Mouse (Mus musculus): Measurements from ENCODE around the gene Tshz2.

Gene Tshz2

DNA sequence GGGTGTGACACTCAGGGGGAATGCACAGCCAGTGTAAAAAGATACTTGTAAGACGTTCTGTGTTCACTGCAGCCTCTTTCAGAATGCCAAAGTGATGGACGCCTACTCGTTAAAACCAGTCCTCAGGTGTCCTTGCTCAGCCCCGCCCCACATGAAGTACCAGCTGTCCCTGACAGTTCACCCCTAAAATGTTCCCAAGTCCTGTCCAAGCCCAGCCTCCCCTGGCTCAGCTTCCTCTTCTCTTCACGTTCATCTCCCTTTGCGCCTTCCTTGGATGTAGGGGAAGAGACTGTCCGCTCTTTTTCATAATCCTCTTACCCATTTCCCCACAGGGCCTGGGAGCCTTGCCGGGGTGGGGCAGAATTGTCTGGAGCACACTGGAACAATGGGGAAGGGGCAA is 374.0 kb downstream of the Tshz2 start:
- DNase-seq (ENCODE audit: low read depth, low spot score), result no peak

DNA sequence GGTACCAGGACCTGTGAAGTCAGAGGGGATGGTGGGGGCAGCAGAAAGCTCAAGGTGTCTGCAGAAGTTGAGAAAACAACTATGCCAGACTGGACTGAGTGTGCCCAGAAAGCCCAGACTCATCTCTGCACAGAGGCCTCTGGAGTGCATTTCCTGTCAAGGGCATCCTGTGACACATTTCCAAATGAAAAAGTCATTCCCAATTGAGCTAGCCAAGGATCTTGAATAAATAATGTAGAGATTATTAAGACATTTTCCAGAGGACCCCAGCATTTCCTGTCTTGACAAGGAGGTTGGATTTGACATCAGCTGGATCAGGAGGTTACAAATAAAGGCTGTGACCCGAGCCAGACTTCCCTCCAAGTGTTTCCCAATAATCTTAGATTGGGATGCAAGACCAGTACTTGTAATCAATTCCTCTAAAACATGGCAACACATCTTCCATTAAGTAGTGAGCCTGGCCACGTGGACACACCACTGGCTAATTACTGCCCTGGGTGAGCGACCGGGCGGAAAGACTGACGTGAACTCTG is 374.7 kb downstream of the Tshz2 start:
- no peak for DNase-seq (ENCODE audit: low read depth, low spot score)

DNA sequence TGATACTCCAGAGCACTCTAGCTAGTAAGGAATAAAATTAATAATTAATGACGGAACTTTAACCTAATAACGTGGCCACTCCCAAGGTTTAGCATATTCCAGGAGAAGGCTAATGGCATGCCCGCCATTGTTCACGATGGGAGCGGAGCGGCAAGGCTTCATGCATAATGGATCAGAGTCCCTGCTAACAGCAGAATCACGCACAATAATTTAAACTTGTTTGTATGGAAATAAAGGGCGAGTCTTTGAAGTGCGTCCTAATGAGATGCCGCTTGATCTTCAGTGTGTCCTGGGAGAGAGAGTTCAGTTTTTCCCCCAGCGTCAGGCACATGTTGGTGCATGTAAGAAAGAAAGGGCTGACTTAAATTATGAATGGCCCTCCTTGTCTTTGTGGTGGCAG is 376.9 kb downstream of the Tshz2 start:
- no peak for DNase-seq (ENCODE audit: low read depth, low spot score)

DNA sequence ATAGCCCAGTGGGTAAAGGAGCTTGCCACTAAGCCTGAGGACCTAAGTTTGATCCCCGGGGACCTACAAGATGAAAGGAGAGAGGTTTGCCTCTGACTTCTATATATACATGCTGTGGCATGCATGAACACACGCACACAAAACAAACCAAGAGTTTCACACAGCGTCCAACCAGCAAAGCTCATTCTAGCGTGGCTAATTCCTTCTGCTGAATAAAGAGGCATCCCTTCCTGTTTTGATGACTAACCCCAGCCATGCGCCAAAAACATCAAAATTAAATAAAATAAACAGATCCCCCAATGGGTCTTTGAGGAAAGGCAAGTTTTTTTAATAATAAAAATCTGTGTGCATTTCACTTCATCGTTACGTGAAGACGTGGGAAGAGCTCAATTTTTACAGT is 379.0 kb downstream of the Tshz2 start:
- DNase-seq (ENCODE audit: low read depth, low spot score), result no peak

DNA sequence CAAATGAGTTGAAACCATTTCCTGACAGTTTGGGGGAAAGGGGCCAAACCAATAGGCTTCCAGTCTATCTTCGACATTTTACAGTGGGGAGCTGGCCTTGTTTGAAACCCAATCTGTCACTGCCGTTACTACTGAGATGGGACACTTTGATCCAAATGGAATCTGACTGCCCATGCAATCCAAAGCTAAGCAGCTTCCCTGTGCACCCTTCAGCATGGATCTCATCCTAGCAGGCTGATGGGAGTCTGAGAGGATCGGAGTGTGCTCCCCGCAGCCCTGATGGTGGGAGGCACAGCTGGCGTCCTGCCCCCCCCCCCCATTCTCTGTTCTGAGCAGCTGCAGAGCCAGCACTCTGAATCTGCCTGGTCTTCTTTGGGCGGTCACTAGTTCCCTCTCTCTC is 384.5 kb downstream of the Tshz2 start:
- no peak for DNase-seq (ENCODE audit: low read depth, low spot score)

DNA sequence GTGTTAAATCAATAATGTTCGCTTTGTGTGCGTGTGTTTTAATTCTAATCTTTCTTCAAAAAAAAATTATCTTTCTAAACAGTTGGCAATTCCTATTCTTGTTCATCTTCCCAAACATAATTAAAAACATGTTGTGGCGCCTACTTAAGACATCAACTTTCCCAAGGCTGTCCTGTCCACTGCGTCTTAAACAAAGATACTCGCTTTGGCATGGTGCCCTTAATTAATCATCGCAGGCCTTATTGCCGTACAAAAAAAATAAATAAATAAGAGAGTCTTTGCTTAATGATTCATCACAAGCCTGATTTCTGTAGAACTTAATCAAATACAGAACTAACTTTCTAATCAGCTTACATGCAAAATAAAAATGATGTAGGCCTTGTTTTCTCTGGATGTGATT is 385.1 kb downstream of the Tshz2 start:
- DNase-seq (ENCODE audit: low read depth, low spot score), result no peak

DNA sequence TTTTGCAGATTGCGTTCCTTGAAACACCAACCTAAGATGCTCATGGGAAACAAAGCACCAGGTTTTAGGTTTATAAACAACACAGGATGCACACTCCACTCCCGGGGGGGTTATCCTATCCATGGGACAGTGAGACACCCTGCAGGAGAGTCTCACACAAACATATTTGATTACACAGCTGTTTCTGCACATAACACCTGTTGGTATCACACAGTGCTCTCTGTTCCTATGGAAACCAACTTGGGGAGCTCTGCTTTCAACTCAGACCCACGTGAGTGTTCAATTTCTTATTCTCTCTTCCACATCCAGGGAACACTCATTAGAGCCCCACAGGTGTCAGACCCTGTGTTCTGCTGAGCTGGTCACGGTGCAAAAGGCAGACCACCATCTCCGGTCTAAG is 390.1 kb downstream of the Tshz2 start:
- no peak for DNase-seq (ENCODE audit: low read depth, low spot score)

DNA sequence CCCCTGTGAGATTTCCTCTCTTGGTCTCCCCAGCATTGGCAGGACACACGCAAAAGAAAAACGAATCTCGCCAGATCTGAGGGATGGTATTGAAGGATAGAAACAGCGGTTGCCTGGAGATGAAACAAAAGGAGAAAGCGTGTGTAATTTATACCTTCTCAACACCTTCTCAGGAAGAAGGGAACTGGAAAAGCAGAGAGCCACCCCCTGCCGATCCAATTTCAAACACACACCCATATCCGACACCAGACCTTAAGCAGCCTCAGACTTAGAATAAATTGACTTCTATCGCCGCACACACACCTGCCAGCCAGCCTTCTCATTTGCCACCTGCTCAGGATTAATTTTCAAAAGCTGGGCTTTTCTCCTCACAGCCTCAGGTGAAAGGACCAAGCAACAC is 390.9 kb downstream of the Tshz2 start:
- no peak for DNase-seq (ENCODE audit: low read depth, low spot score)

DNA sequence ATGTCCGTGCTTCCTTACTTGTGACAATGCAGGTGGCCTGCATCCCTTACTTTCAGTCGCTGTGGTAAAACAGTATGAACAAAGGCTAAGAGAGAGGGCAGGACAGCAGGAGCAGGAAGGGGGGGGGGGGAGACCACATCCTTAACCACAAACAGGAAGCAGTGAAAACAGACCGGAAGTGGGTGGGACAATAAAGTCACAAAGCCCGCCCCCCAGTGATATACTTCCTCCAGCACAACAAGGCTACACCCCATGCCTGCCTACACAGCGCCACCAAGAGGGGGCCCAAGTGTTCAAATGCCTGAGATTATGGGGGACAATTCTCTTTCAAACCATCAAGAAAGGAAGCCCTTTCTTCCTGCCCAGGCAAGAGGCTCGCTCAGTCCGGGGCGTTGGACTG is 392.1 kb downstream of the Tshz2 start:
- peak; percentile 7 for DNase-seq (ENCODE audit: low read depth, low spot score)

DNA sequence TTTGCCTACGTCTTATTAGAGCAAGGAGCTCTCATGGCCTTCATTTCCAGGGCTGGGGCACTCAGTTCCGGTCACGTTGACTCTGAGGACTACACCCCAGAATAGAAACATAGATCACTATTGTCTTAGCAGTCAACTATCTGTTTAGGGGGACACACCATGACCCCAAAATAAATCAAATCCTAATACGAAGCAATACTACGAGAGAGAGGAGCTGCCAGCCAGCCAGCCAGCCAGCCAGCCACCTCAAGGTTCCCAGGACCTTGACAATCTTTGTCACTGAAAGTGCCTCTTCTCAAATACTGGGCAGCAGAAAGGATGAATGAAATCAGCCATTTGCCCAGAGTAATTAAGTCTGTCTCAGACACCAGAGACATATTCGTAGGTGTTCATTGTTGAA is 393.1 kb downstream of the Tshz2 start:
- no peak for DNase-seq (ENCODE audit: low read depth, low spot score)

DNA sequence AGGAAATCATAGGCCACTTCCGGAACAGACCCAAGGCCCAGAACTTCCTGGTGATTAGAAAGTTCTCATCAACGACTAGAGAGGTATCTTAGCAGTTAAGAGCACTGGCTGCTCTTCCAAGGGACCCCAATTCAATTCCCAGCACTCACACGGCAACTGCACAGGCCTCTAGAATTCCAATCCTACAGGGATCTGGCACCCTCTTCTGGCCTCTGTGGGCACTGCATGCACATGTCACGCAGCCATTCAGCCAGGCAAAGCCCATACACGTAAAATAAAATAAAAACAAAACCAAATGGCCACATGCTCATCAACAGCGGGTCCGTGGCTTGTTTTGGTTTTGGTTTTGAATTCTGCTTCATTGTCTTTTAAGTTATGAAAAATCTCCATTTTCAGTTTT is 395.0 kb downstream of the Tshz2 start:
- DNase-seq (ENCODE audit: low read depth, low spot score), result peak; percentile 77

DNA sequence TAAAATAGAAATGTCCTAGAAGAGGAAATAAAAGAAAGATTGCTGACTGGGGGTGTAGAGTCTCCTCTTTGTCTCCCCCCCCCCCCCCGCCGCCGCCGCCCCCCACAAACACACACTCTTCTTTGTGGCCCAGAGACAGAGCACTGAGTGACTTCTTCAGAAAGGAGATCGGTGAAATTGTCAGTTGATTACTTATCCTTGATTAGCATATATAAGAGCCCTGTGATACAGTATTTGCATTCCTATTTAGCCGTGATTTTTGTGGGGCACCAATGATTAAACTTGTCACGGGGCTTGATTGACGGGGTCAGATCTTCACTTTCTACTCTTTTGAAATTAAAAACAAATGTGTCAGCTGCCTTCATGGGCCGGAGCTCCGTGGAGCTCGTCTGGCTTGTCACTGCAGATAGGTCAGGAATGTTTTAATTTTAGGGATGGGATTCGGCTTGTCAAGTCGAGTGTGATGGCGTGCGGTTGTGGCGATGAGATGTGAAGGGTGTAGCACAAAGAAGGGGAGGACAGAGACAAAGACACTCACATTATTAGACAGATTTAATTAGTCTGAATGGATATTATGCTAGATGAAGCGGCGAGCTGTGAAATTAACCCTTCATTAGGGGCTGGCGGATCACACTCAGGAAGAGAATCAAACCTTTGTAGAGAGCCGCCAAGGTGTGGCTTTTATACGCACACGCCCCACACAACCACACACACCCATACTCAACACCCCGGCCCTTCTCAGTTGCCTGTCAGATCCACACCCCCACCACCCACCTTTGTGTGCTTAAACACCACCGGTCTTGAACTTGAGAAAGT is 395.9 kb downstream of the Tshz2 start:
- peak; percentile 43 for DNase-seq (ENCODE audit: low read depth, low spot score)

DNA sequence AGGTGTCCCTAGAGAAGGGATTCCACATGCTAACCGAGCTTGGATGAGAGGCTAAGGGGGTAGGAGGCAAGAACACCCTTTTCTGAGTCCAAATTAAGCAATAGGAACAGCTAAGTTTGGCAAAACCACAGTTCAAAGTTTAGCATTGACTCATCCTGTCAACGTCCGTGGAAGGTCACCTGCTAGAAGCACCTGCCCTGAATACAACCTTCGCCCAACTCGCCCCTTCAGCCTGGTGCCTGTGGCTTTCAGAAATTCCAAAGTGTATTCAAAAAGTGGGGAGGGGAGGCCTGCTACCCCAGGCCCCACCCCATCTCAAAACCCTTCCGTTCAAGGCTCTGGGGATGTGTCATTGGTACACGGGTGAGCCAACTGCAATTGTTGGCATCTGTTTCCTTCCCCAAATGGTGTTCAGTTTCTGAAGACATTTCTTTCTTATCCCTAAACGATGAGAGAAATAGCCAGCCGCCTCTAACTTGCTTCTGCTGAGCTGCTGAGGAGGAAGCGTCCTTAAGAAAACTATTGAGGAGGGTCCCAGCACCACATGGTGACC is 396.6 kb downstream of the Tshz2 start:
- peak; percentile 57 for DNase-seq (ENCODE audit: low read depth, low spot score)

DNA sequence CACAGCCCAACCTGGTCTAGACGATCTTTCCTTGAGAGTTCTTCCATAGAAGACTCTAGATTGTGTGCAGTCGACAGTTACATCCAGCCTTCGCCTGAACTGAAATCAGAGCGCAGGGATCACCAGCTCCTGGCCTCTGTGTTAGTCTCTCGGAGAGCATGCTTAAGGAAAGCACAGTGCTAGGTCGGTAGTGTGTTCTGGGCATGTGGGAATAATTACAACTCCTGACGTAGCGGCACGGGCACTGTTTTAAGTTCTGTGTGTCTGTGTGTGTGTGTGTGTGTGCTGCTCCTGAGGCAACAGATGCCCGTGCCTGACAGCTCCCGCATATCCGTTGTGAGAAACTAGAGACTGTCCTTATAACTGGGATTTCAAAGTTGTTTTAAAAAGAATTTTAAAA is 398.4 kb downstream of the Tshz2 start:
- DNase-seq (ENCODE audit: low read depth, low spot score), result no peak

DNA sequence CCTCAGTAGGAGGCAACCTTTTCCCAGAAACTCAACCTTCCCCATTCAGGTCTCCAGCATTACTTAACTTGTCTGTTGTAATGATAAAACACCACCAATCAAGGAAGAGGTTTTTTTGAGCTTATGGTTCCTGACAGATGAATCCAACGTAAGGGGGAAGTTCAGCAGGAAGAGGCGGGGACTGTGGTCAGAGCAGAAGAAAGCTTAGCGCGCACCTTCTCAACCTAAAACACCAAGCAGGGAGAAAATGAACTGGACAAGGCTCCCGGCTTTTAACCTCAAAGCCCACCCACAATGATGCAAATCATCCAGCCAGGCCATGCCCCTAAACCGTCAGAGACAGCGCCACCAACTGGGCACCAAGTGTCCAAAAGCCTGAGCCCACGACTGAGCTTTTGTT is 399.1 kb downstream of the Tshz2 start:
- no peak for DNase-seq (ENCODE audit: low read depth, low spot score)

DNA sequence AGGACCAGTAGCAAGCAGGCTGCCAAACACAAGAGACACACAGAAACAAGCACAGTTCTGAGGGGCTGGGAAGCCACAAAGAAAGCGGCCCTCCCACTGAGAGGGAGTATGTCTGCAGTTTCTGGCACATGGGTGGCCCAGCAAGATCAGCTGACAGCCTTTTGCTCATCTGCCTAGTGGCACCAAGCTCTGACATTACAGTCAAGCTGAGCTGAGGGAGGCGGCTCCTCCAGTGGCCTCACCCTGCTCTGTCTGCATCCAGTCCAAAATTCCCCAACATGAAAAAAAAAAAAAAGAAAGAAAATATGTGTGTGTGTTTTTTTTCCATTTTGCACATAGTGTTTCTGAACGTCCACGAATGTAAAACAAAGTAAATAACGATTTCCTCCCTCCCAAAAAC is 400.4 kb downstream of the Tshz2 start:
- no peak for DNase-seq (ENCODE audit: low read depth, low spot score)

DNA sequence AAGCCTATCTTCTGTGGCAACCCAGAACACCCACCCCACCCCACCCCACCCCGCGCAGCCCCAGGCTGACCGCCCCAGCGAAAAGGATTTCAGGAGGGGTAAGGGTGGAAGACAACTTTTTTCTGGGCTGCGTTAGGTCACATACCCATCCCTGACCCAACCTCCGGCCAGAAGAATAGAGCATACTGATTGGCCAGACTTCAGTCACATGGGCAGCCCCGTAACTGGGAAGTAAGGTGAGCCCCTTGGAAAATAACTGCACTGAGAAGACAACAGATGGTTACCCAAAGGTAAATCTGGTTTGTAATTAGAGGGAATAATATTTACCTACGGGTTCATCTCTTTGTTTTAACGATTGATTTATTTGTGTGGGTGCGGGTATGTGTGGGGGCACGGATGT is 402.0 kb downstream of the Tshz2 start:
- no peak for DNase-seq (ENCODE audit: low read depth, low spot score)

DNA sequence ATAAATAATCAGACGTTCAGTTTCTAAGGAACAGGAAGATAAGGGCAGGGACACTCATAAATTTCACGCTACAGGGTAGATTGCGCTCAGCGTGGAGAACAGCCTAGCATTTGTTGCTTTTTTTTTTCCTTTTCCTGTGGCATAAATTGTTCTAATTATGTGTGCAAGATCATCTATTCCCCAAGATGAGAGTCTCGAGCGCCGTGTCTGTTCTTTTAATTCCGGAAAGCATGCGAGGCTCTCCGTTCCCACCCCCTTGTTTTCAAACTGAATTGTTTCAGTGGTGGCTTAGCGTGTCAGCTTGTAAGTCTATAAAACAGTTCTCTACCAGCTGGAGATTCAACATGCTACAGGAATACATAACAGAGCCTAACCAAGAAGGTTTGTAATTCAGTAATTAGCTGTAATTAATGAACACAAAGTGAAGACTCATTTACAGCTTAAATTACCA is 404.0 kb downstream of the Tshz2 start:
- DNase-seq (ENCODE audit: low read depth, low spot score), result no peak

DNA sequence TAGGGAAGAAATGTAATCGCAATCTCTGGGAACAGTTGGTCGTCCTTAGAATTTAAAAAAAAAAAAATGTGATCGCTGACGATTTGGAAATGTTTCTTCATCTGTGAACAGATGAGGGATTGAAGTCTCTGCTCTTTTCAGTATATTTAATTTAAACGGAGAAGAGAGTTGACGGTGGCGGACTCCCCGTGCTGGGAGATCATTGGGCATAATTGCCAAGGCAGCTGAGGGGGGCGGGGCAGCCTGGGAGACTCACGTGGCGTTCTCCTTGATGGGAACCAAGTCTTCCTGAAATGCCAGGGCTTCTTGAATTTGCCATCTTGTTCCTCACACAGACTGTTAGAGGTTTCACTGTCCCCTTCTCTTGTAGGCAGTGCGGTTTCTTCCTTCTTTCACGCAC is 404.5 kb downstream of the Tshz2 start:
- no peak for DNase-seq (ENCODE audit: low read depth, low spot score)

DNA sequence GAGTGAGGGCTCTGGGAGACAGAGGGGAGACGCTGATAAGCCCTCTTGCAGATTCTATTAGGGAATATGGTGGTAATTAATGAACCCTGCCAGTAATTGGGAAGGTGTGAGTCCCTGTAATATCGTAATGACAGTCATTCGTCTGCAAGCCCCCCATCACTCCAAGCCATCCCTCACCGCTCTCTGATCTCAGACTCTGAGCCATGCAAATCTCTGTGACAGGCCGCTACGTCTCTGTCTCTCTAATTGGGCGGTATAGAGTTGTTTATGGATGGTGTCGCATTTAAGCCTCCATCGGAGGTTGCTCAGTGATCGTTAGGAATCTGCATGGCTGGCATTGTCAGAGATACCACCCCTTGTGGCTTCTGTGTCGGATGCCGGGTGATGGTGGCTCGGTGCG is 407.0 kb downstream of the Tshz2 start:
- no peak for DNase-seq (ENCODE audit: low read depth, low spot score)

DNA sequence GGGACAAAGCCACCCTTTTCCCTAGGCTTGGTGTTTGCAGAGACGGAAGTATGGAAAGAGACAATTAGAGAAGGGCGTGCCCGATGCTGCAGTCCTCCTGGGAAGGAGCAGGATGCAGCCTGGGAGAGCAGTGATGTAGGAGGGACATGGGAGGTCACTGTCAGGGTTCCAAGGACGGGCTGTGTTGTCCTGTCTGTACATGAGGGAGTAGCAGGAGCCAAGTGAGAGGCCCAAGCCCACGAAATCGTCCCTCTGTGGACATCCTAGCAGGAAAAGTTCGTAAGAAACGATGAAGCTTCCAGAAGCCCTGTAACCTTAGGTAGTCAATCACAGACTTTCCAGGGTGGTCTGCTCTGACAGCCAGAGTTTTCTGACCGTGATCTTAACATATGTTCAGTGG is 408.3 kb downstream of the Tshz2 start:
- DNase-seq (ENCODE audit: low read depth, low spot score), result no peak

DNA sequence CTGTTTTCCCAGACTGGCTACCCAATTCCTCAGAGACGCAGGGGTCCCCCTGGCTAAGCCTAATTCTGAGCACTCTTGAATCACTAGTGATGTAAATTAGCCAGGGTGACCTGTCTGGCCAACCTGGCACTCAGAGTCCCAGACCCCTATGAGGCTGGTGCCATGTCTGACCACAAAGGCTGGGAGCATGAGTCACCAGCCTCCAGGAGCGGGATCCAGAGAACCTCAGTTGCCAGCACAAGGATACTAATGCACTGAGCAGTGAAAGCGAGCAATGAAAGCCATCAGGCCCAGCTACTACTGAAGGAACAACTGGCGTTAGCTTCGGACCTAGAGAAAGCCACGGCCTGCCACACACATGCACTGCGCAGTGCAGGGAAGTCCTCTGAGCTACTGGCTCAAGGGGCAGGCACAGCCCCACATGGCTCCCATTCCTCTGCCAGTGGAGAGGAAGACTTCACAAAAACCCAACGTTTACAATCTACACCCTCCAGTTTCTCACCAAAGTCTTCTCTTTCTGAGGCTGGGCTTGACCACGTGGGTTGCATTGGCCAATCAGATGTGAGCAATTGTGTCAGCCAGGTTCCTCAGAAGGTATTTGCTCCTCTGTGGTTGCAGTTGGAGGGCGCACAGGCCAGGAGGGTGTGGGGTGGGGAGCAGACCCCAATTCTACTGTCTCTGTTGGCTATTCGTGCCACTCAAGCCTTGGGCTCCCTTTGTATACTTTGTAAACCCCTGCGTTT is 409.8 kb downstream of the Tshz2 start:
- no peak for DNase-seq (ENCODE audit: low read depth, low spot score)

DNA sequence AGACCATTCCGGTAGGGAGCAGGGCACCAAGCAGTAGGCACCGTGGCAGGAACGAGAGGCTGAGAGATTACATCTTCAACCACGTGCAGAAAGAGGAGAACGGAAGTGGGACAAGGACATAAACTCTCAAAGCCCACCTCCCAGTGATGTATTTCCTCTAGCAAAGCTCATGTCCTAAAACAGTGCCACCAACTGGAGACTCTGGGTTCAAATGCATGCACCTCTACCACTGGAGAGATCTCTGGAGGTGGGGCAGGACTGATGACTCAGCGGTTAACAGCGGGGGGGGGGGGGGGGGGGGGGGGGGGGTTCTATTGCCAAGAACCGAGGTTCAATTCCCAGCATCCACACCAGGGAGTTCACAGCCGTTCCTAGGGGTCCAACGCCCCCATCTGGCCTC is 410.5 kb downstream of the Tshz2 start:
- no peak for DNase-seq (ENCODE audit: low read depth, low spot score)
